Mouse (Mus musculus) bone marrow, adult 2 months (tissue): ENCODE measurements around the gene Sema3g.

Source experiments
- CTCF ChIP-seq: fragments of 200-500 bp; IDR thresholded peaks from 2 replicates; pipeline ENCODE4 v1.5.1; 2011; ENCODE audit warnings: low read length, control low read depth; ENCODE audit not compliant: control insufficient read depth, insufficient read depth
- POLR2A ChIP-seq: fragments of 200-500 bp; IDR thresholded peaks from 2 replicates; pipeline ENCODE4 v1.6.1; 2011; ENCODE audit warnings: low read depth, mild to moderate bottlenecking, control low read depth, low read length, borderline replicate concordance; ENCODE audit not compliant: control insufficient read depth

DNA sequence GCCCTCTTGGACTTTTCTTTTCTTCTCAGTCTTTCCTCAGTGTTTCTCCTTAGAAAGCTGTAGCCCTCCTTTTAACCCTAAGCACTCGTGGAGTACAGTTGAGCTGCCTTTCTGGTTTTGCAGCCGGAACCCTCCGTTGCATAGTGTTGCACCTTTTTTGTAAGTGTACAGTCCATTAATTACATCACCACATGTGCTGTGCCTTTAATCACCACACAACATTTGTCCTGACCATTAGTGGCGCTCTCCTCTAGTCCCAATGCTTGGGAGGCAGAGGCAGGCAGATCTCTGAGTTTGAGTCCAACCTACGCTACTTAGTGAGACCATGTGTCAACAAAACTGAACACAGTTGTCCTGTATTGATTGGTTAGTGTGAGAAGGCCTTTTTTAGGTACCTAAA is 34.4 kb downstream of the Sema3g start:
- TF ChIP-seq CTCF (no peak), POLR2A (no peak)
